Mouse (Mus musculus) left cerebral cortex, postnatal 25 days (tissue): Measurements from ENCODE around the gene Igf1r. TPM values are rescaled to one million over a fixed set of nuclear protein-coding genes. Genes with fewer than 3 reads are reported as not detected.
A peak's percentile ranks its signal among the peaks of the same experiment; 100 is the strongest.

ENCODE experiments used
- DNase-seq, 2 experiments: peaks; one replicate each; pipeline ENCODE4 v3.0.0; 2022; ENCODE audit warnings: low spot score in 2 of 2, mixed read lengths in 1 of 2
- intact Hi-C: fragments of 180-260 bp; cut with DNase I; formaldehyde crosslinking; loops from one replicate; pipeline ENCODE4 v1.15.1; 2025
- total RNA-seq, 2 experiments: library from RNA; stranded (reverse); gene quantifications; 2 replicates each; pipeline ENCODE4 v1.2.3; 2021

Igf1r gene
- total RNA-seq, 2 experiments from 2014 or later: 45.8 to 47.3 TPM

GRCm38 (mm10) chr7:68232521-68232920 lies 279.9 kb downstream of the Igf1r start:
- intact Hi-C loops: no loop called here
- no peak for DNase-seq

GRCm38 (mm10) chr7:68233619-68234223 lies 281.1 kb downstream of the Igf1r start:
- no peak for DNase-seq
- intact Hi-C loops: no loop called here

GRCm38 (mm10) chr7:68236817-68237216 lies 284.2 kb downstream of the Igf1r start:
- intact Hi-C loops: no loop called here
- peak in 1 of 2 experiments; percentile 16 for DNase-seq

- intact Hi-C loops: no loop called here
These were observed 286.7 kb downstream of the Igf1r start for GRCm38 (mm10) chr7:68239220-68239827.

GRCm38 (mm10) chr7:68241205-68241604 lies 288.6 kb downstream of the Igf1r start:
- DNase-seq: no peak
- intact Hi-C loops: no loop called here

More at GRCm38 (mm10) chr7:68239220-68239827, 286.7 kb downstream of the Igf1r start:
- no peak for DNase-seq

DNA sequence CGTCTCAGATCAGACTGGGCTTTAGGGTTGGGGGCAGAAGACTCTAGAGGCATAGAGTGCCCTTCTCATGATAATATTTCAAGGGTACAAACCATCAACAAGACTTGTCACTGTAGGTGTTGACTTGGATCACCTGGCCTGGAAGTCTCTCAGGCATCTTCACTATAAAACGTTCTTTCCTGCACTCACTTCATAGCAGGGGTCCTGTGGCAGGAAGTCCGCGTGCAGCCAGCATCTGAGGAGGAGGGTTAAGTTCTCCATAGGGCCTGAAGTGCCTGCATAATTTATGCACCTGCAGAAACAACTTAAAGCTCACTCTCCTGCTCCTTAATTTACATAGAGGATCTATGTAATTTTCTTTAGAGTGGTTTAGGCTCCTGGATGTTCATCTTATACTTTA lies 293.1 kb downstream of the Igf1r start:
- no peak for DNase-seq
- intact Hi-C loops: no loop called here

DNA sequence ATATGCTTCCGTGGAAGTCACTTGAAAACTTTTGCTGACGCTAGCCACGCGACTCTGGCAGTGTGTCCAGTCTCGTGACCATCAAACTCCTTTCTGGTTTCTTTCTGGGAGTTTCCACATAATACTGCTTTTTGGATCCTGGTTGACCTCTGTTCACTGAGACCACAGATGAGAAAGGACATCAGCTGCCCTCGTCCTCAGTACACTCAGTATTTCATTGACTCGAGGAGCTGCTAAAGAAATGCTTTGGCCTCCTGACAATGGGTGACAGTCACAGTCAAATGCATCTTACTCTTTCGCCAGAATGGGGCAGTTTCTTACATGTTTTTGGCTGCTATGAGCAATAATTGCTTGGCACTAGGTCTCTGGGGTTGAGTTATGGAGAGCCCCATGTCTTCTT lies 293.6 kb downstream of the Igf1r start:
- DNase-seq: no peak
- intact Hi-C loops: no loop called here

DNA sequence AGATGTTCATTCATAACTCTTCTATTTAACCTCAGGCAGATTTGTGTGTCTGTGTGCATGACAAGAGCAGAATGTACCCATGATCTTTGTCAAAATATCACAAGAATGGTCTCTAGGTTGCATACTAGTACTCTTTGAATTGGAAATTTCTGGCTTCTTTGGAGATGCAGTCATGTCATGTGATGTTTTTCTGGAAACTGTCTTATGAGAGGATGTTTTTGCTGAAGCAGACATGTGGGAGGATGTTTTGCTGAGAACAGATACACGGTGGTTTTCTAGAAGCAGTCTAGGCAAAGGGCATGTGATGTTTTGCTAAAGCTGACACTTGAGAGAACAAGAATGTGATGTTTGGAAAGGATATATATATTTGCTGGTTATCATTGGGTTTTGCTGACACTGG lies 297.8 kb downstream of the Igf1r start:
- no peak for DNase-seq

DNA sequence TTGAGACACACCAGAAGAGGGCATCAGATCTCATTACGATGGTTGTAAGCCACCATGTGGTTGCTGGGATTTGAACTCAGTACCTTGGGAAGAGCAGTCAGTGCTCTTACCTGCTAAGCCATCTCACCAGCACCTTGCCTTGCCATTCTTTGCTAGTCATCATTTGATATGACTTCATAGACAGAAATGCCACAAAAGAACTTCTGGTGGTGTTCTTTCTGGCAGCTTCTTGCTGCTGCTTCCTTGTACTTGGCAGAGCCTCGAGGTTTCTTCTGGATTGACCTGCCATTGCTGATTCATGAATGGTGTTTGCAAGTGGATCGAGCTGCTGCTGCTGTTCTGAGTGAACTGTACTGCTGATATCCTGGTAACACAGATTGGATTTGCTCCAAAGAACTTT lies 298.3 kb downstream of the Igf1r start:
- intact Hi-C loops: no loop called here
- no peak for DNase-seq

More for the DNA sequence above, 297.8 kb downstream of the Igf1r start:
- intact Hi-C loops: no loop called here

GRCm38 (mm10) chr7:68257767-68258166 lies 305.1 kb downstream of the Igf1r start:
- no peak for DNase-seq
- intact Hi-C loops: no loop called here

GRCm38 (mm10) chr7:68258326-68259150 lies 305.9 kb downstream of the Igf1r start:
- no peak for DNase-seq

DNA sequence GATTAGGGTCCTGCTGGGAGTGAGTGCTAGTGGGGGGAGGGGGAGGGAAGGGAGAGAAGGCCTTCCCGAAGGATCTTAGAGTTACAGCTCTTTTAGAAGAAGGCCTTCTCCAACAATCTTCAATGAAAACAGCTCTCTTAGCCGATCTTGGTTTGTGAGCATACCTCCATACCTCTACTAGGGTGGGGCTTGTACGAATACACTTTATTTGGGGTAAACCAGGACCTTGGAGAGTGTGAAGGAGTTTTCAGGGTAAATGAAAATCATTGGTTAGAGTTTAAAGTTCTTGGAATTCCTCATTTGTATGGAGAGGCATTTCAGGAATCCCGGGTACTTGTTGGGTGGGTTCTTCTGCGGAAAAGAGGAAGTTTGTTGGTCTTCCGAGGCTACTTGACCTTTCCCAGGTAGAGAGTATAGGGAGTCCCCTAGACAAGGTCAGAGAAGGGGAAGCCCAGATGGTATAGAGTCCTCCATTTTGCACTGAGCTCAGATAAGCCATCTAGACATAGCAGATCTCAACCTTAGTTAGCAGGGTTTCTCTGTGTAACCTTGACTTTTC lies 307.0 kb downstream of the Igf1r start:
- no peak for DNase-seq
- intact Hi-C loops: no loop called here

More at GRCm38 (mm10) chr7:68258326-68259150, 305.9 kb downstream of the Igf1r start:
- intact Hi-C loops: no loop called here

- intact Hi-C loops: no loop called here
- no peak for DNase-seq
These were observed 310.1 kb downstream of the Igf1r start for GRCm38 (mm10) chr7:68262612-68263200.

DNA sequence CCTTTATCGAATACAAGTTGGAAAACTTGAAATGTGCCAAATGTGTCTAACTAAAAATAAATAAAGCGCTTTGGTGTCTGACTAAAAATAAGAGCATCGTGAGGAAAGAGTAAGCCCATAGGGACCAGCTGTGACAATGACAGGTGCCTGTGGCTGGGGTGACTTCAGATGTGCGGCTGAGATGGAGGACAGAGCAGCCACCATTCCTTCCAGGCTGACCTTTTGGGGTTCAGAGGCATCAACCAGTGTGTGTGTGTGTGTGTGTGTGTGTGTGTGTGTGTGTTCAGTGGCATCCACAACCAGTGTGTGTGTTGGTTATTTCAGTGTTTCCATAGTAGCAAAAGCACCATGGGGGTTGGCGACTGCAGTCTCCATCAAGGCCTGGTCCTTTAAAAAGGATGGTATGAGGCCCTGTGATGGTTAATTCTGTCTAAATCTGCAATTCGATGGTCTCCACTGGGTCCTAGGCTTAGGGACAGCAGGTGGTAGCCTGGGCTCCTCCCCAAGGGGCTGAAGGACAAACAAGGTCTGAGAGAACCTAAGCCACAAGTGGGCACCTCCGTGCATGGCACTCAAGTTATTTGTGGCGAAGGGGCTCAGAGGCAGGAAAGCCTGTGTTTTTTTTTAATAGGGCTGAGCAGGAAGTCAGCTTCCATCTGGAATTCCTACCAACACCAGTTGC lies 310.9 kb downstream of the Igf1r start:
- no peak for DNase-seq
- intact Hi-C loops: no loop called here

DNA sequence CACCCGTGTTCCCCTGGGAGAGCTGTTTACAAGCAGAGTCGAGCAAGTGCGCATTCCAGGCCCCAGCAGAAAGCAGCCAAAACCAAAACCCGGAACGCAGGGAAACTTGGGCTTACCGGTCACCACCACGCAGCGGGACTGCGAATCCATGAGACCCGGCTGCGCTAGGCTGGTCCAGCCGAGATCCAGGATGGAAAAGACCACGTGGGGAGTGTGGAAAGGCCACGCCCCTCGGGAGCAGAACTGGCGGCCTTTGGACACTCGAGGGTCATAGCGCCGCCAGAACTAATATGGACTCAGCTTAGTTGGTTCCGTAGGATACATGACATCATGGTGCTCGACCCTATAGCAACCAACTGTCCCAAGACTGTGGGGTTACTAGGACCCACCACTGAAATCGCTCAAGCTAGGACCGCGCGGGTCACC lies 311.4 kb downstream of the Igf1r start, which contains the start of gene Pgpep1l:
Gene Pgpep1l, minus strand, starts transcription at position 206 of the 426 bp plus-strand sequence.
- peak in 1 of 2 experiments; percentile 22 for DNase-seq
- intact Hi-C loops: no loop called here

DNA sequence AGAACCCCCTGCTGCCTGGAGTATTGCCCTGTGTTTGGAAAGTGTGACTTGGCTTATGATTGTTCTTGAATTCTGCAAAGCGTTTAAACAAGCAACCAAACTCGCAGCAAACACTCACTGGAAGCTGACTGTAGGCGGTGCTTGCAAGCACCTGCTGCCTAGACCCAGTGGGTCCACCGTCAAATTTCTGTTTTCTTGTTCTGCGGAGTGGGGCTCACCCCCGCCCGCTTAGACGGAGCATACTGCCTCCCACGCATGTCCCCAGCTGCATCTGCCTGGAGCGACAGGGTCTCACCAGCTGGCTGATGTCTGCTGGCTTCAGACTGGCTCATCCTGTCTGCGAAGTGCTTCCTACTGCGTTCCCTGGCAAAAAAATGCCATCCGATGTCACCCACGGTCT lies 311.9 kb downstream of the Igf1r start:
- intact Hi-C loops: no loop called here
- peak; percentile 77 to 82 for DNase-seq

- intact Hi-C loops: no loop called here
- DNase-seq: no peak
These were observed 312.8 kb downstream of the Igf1r start for GRCm38 (mm10) chr7:68265391-68265790.

- intact Hi-C loops: no loop called here
- no peak for DNase-seq
These were observed 314.1 kb downstream of the Igf1r start for GRCm38 (mm10) chr7:68266691-68267090.

GRCm38 (mm10) chr7:68270551-68270950 lies 317.9 kb downstream of the Igf1r start:
- DNase-seq: no peak
- intact Hi-C loops: no loop called here
